Mouse (Mus musculus) ES-Bruce4 (cell line): Measurements from ENCODE around the gene Aaas.

Experiments
- CTCF ChIP-seq: IDR thresholded peaks from one replicate; pipeline ENCODE4 v1.8.1; 2011; ENCODE audit warnings: low read depth, low read length
- EP300 ChIP-seq: IDR thresholded peaks from 2 replicates; pipeline ENCODE4 v1.6.1; 2011; ENCODE audit warnings: low read depth, low read length; ENCODE audit not compliant: insufficient read depth

- TF ChIP-seq EP300, result no peak
- TF ChIP-seq CTCF, result no peak
Observed at GRCm38 (mm10) chr15:102335254-102335653, 15.3 kb downstream of the Aaas start.
